Mouse (Mus musculus) myocyte (in vitro differentiated cells): Measurements from ENCODE around the gene Cuedc1.

Source experiments
- POLR2A ChIP-seq: IDR thresholded peaks from one replicate; pipeline ENCODE4 v1.6.1; 2011; ENCODE audit warnings: low read depth, mild to moderate bottlenecking, control low read depth, moderate library complexity; ENCODE audit not compliant: insufficient read length
- TCF3 ChIP-seq: IDR thresholded peaks from one replicate; pipeline ENCODE4 v1.6.1; 2011; ENCODE audit warnings: low read depth, control low read depth; ENCODE audit not compliant: insufficient read length

DNA sequence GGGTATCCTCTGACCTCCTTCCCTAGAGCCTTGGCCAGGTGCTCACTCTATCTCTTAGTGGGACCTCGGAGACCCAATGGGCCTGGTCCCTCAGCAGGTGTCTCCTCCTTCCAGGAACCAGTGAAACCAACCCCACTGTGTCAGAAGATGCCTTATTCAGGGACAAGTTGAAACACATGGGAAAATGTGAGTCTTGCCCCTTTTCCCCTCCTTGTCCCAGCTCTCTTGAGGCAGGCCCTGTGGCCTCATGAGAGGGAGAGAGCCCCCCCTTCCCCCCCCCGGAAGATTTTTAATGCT is 89.0 kb downstream of the Cuedc1 start:
- TF ChIP-seq TCF3 (no peak), POLR2A (no peak)
